Mouse (Mus musculus) spleen, adult 2 months (tissue): ENCODE data around the gene Steap3.

Source experiments
- CTCF ChIP-seq: fragments of 200-500 bp; IDR thresholded peaks from 2 replicates; pipeline ENCODE4 v1.5.1; 2011; ENCODE audit warnings: mild to moderate bottlenecking, inconsistent platforms; ENCODE audit not compliant: insufficient read depth, insufficient read length, insufficient replicate concordance; ENCODE audit errors: extremely low read depth
- POLR2A ChIP-seq: fragments of 200-500 bp; IDR thresholded peaks from 2 replicates; pipeline ENCODE4 v1.6.1; 2011; ENCODE audit warnings: low read depth, low read length, inconsistent platforms

GRCm38 (mm10) chr1:120252519-120253160 lies 19.9 kb downstream of the Steap3 start:
- TF ChIP-seq CTCF (no peak), POLR2A (no peak)
